Mouse (Mus musculus) stomach, postnatal 0 days (tissue): ENCODE measurements around the gene Bhlhe23.
A peak's percentile ranks its signal among the peaks of the same experiment; 100 is the strongest.

Experiments
- CTCF ChIP-seq: IDR thresholded peaks from 2 replicates; pipeline ENCODE4 v1.5.1; 2016; ENCODE audit warnings: antibody characterized with exemption, low read depth, mild to moderate bottlenecking, moderate library complexity
- EP300 ChIP-seq: optimal IDR thresholded peaks from 2 replicates; pipeline ENCODE3; 2016; ENCODE audit warnings: antibody characterized with exemption

DNA sequence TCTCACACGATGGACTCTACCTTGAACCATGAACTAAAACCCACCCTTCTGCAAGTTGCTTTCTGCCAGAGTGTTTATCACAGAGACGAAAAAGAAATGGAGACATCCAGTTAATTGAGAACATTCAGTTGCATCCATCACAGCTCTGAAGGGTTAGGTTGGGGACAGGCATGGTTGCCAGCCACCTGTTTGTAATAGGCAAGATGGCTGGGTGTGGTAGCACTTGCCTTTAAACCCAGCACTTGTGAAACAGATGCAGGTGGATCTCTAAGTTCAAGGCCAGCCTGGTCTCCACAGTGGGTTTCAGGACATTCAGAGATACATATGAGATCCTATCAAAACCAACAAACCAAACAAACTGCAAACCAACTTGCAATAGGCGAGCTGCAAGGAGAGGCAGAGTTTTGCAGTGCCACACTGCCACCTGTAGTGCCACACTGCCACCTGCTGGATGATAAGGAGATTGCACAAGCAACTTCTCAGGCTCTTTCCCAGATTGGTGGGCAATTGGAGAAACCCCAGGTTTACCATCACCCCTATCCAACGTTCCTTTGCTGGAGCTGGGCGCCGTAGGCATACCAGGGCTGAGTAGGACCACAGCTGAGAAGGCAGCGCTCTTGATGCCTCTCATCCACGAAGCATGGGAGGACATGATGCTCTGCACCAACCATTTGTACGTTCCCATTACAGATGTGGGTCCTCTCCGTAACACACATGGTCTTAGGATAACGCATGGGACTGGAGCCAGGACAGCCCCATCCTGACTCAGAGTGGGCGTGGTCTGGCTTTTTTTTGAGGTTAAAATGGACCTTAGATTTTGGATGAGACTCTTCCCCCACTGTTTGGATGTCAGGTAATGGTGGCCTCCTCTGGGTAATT lies 2.8 kb upstream of the Bhlhe23 start:
- peak; percentile 96 for TF ChIP-seq CTCF
- no peak for TF ChIP-seq EP300
